Mouse (Mus musculus): ENCODE data around the gene March5.

DNA sequence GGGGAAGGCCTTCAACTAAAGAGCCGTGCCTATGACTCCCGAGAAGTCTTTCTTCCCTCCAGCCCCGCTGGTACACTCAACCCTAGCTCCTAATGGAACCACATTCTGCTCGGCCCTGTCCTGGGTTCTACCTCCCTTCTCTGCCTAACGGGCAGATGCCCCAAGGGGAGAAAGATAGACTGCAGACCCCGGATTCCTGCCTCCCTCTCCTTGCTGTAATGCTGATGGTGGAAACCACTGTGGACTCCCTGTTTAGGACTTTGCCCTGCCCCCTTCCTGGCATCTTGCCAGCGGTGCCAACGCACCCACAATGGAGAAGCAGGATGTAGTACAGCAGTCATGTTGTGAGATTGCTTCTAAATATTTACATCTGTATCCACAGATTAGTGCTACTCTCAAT, 28.5 kb downstream of the March5 start:
- TF ChIP-seq CTCF (IDR thresholded peaks at IDR 0.05; ENCODE audit: control insufficient read depth, insufficient read depth, low read length) = no peak
- TF ChIP-seq POLR2A (IDR thresholded peaks at IDR 0.05; ENCODE audit: borderline replicate concordance, control insufficient read depth, low read depth, low read length) = no peak

All from bone marrow, adult 2 months (tissue).